Mouse (Mus musculus) ES-Bruce4 (cell line): ENCODE data around the gene Nudt8. TPM values are rescaled to one million over a fixed set of nuclear protein-coding genes. Genes with fewer than 3 reads are reported as not detected.

Source experiments
- H3K27ac ChIP-seq: 2 replicates; pipeline ENCODE4 v1.5.1; 2012; ENCODE audit warnings: low read length, inconsistent platforms; ENCODE audit not compliant: insufficient read depth
- H3K27me3 ChIP-seq: 2 replicates; pipeline ENCODE4 v1.6.1; 2012; ENCODE audit warnings: mild to moderate bottlenecking, low read length, inconsistent platforms; ENCODE audit not compliant: control insufficient read depth, poor library complexity, insufficient read depth, severe bottlenecking
- H3K36me3 ChIP-seq: 2 replicates; pipeline ENCODE4 v1.6.1; 2012; ENCODE audit warnings: inconsistent platforms, mild to moderate bottlenecking, low read length, moderate library complexity; ENCODE audit not compliant: control insufficient read depth, poor library complexity, insufficient read depth, severe bottlenecking
- H3K4me1 ChIP-seq: one replicate; pipeline ENCODE4 v1.8.1; 2011; ENCODE audit warnings: low read length; ENCODE audit not compliant: control insufficient read depth, insufficient read depth
- H3K4me3 ChIP-seq: 2 replicates; pipeline ENCODE4 v1.5.1; 2011; ENCODE audit warnings: low read depth, mild to moderate bottlenecking, low read length
- H3K9ac ChIP-seq: 2 replicates; pipeline ENCODE4 v1.6.1; 2012; ENCODE audit warnings: low read depth, mild to moderate bottlenecking, inconsistent platforms; ENCODE audit not compliant: poor library complexity, severe bottlenecking
- H3K9me3 ChIP-seq: replicated peaks from 2 replicates; pipeline ENCODE4 v1.6.1; 2012; ENCODE audit warnings: mild to moderate bottlenecking, low read length, inconsistent platforms; ENCODE audit not compliant: control insufficient read depth, poor library complexity, insufficient read depth, severe bottlenecking
- CTCF ChIP-seq: IDR thresholded peaks from one replicate; pipeline ENCODE4 v1.8.1; 2011; ENCODE audit warnings: low read depth, low read length
- EP300 ChIP-seq: IDR thresholded peaks from 2 replicates; pipeline ENCODE4 v1.6.1; 2011; ENCODE audit warnings: low read depth, low read length; ENCODE audit not compliant: insufficient read depth
- POLR2A ChIP-seq: IDR thresholded peaks from one replicate; pipeline ENCODE4 v1.8.1; 2011; ENCODE audit warnings: low read length; ENCODE audit not compliant: insufficient read depth
- polyA plus RNA-seq: library from polyadenylated mRNA; stranded (reverse); fragments of >200 nt; gene quantifications from 2 replicates; pipeline ENCODE4 v1.2.4, GENCODE M21; 2011; ENCODE audit warnings: low read depth; ENCODE audit not compliant: missing spikeins, insufficient read depth, insufficient read length

The Nudt8 gene
- polyA plus RNA-seq, 1 experiment: 17.3 TPM

DNA sequence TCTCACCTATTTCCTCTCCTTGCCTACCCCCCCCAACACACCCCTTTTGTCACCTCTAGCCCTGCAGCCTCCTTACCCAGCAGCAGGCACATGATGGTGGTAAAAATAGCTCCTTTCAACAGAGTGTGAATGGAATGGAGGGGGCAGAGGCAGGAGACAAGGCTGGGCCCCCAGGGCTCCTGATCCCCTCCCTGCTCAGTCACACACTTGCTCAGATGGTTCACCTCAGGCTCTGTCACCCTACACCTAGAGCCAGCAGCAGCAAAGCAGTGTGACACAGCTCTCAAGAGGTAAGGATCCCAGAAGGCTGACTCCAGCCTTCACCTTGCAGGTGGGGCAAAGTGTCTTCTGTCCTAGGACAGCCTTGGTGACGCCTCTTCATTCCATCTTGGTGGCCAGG lies 2.7 kb downstream of the Nudt8 start, which contains the start of gene Doc2g:
Gene Doc2g (plus strand): TSS at position 202 of the 400 bp plus-strand sequence.
- Histone ChIP-seq H3K9ac (peak within 1 kb of the TSS; percentile 19; the same call in 1 of the 2 replicates), H3K4me3 (peak within 1 kb of the TSS; percentile 34), H3K27me3 (no peaks in the 10 kb centered on the region), H3K36me3 (0 out of 2 replicates have a peak, but pooled peaks cover 2% of the 10 kb centered on the region), H3K9me3 (no peaks in the 10 kb centered on the region), H3K27ac (no peak within 1 kb of the TSS), H3K4me1 (peaks cover 3% of the 10 kb centered on the region)
- TF ChIP-seq EP300: no peak
- no peak for TF ChIP-seq CTCF
- TF ChIP-seq POLR2A: no peak

DNA sequence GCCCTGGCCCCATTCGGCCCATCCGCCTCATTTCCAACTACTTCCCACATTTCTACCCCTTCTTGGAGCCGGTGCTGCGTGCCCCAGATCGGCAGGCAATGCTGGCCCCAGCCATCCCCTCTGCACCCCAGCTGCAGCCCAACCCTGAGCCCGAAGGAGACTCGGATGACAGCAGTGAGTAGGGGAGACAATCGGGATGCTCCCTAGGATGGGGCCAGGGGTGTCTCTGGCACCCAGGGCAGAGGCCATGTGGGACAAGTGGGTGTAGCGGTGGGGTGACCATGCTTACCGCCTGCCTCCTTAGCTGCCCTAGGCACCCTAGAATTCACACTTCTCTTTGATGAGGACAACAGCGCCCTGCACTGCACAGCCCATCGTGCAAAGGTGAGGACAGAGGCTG lies 3.3 kb downstream of the Nudt8 start:
- Histone ChIP-seq H3K27ac (no peak overlapping the region), H3K4me1 (peaks cover 3% of the 10 kb centered on the region), H3K27me3 (no peaks in the 10 kb centered on the region), H3K36me3 (0 out of 2 replicates have a peak, but pooled peaks cover 5% of the 10 kb centered on the region), H3K9me3 (no peaks in the 10 kb centered on the region), H3K9ac (peak overlapping the region; percentile 19; the same call in 1 of the 2 replicates), H3K4me3 (peak overlapping the region; percentile 34)
- TF ChIP-seq EP300 (no peak), CTCF (no peak), POLR2A (no peak)

DNA sequence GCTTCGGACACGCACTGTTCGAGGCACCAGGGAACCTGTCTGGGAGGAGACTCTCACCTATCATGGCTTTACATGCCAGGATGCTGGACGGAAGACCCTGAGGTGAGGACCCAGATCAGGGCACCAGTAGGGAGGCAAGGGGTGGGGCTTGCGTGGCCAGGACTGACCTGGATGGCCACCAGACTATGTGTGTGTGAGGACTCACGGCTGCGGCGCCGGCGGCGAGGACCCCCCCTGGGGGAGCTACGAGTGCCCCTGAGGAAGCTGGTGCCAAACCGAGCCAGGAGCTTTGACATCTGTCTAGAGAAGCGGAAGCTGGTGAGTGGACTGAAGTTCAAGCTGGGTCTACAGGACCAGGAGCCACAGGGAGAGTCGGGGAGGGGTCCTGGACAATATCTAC lies 4.0 kb downstream of the Nudt8 start:
- TF ChIP-seq EP300 (no peak), CTCF (no peak), POLR2A (no peak)
- no peaks in the 10 kb centered on the region for H3K27me3 ChIP-seq
- no peak overlapping the region for H3K27ac ChIP-seq
- H3K4me3 ChIP-seq: no peak overlapping the region
- H3K9me3 ChIP-seq: no peaks in the 10 kb centered on the region
- peaks cover 3% of the 10 kb centered on the region for H3K4me1 ChIP-seq
- no peak overlapping the region for H3K9ac ChIP-seq
- H3K36me3 ChIP-seq: 0 out of 2 replicates have a peak, but pooled peaks cover 5% of the 10 kb centered on the region

DNA sequence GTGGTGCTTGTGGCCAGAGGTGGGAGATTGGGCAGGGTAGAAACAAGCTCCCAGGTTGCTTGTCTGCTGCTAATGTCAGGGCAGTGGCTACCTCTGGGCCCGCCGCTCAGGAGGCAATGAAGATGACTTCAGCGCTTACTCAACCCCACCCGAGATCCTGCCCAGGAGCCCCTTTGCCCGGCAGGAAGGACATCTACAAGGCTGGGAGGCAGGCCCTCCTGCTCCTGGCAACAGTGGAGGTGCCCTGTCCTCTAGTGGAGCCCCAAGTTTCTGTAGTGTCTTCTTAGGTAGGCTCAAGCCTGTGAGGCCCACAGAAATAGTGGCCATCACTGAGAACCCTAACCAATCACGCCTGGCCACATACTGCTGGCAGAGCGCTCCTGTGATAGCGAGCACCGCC lies 4.7 kb downstream of the Nudt8 start:
- H3K9ac ChIP-seq: no peak overlapping the region
- H3K4me1 ChIP-seq: peaks cover 3% of the 10 kb centered on the region
- TF ChIP-seq EP300 (no peak), POLR2A (no peak), CTCF (no peak)
- no peaks in the 10 kb centered on the region for H3K9me3 ChIP-seq
- H3K27ac ChIP-seq: no peak overlapping the region
- peaks cover 8% of the 10 kb centered on the region; the same call in 1 of the 2 replicates for H3K36me3 ChIP-seq
- H3K4me3 ChIP-seq: no peak overlapping the region
- no peaks in the 10 kb centered on the region for H3K27me3 ChIP-seq

DNA sequence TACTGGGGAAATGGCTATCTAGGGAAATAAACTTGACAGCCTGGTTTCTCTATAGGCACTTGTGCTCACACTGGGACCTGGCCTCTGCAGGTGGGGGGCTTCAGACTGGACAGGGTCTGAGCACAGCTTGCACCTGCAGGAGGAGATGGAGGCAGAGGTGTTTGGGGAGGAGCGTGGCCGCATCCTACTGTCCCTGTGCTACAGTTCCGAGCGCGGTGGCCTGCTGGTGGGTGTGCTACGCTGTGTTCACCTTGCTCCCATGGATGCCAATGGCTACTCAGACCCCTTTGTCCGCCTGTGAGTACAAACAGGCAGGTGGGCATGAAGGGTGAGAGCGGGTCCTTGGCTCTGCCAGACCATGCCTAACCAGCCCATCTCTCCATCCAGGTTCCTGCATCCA lies 5.6 kb downstream of the Nudt8 start:
- no peak for TF ChIP-seq POLR2A

DNA sequence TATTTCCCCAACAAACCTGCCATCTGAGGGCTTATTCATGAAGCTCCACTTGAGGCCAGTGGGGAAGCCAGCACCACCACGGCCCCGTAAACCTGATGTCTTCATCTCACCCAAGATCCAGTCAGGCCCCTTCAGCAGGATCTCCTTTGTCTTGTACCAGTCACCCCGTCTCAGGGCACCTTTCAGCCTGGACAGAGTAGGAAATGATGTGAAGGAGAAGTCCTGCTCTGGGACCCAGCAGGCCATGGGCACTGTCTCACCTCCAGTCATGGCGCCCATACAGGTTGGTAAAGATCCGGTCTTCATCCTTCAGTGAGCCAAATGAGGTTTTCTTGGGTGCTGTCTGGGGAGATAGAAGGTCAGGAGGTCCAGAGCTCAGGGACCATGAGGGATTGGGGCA lies 10.7 kb downstream of the Nudt8 start:
- no peak overlapping the region for H3K27ac ChIP-seq
- no peaks in the 10 kb centered on the region for H3K27me3 ChIP-seq
- TF ChIP-seq CTCF (no peak), EP300 (no peak), POLR2A (no peak)
- H3K36me3 ChIP-seq: peaks cover 8% of the 10 kb centered on the region; the same call in 1 of the 2 replicates
- H3K4me3 ChIP-seq: no peak overlapping the region
- H3K4me1 ChIP-seq: no peaks in the 10 kb centered on the region
- no peak overlapping the region for H3K9ac ChIP-seq
- no peaks in the 10 kb centered on the region for H3K9me3 ChIP-seq

More for the DNA sequence above, 5.6 kb downstream of the Nudt8 start:
- Histone ChIP-seq H3K27me3 (no peaks in the 10 kb centered on the region), H3K36me3 (peaks cover 8% of the 10 kb centered on the region; the same call in 1 of the 2 replicates), H3K27ac (no peak overlapping the region), H3K9ac (no peak overlapping the region), H3K4me3 (no peak overlapping the region), H3K4me1 (peaks cover 3% of the 10 kb centered on the region), H3K9me3 (no peaks in the 10 kb centered on the region)
